Mouse (Mus musculus): ENCODE measurements around the gene Cxcr4. TPM values are rescaled to one million over a fixed set of nuclear protein-coding genes. Genes with fewer than 3 reads are reported as not detected.

The Cxcr4 gene
- total and polyA plus RNA-seq, 2 experiments, result 0.74 to 1.8 TPM

DNA sequence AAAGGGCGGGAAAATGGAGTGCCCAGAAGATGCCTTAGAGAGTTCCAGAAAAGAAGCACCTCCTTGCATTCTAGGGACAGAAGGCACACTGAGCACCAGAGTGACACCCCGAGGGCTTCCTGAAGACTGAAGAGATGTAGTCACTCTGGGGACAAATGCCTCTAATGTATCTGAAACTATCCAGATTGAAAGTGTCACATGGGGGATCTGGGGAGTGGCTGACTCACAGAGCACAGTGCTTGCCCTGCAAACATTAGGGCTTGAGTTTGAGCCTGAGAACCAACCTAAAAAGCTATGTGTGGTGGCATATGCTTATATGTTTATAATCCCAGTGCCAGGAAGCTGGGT lies 23.3 kb upstream of the Cxcr4 start:
- whole genome bisulfite sequencing, result 75% methylated on average over 2 of the region's 2 CpGs
- Histone ChIP-seq H3K4me1 (ENCODE audit: control insufficient read depth, insufficient read depth, low read length) (peaks cover 9% of the 10 kb centered on the region), H3K27ac (replicated peaks; ENCODE audit: insufficient read depth, low read depth, low read length) (no peak overlapping the region), H3K79me2 (ENCODE audit: control insufficient read depth, insufficient read depth, low read length) (no peaks in the 10 kb centered on the region), H3K36me3 (ENCODE audit: control insufficient read depth, insufficient read depth, low read length) (no peaks in the 10 kb centered on the region), H3K27me3 (ENCODE audit: control insufficient read depth, insufficient read depth, low read length) (no peaks in the 10 kb centered on the region), H3K9ac (ENCODE audit: low read depth, low read length) (no peak overlapping the region), H3K4me3 (ENCODE audit: insufficient read depth, low read depth, low read length) (no peak overlapping the region)
- TF ChIP-seq CTCF (IDR thresholded peaks at IDR 0.05; ENCODE audit: low read depth, low read length) (no peak), POLR2A (IDR thresholded peaks at IDR 0.05; ENCODE audit: extremely low read depth, insufficient read depth, low read length) (no peak)
- DNase-seq (ENCODE audit: extremely low read depth, low read depth, low spot score), result no peak

DNA sequence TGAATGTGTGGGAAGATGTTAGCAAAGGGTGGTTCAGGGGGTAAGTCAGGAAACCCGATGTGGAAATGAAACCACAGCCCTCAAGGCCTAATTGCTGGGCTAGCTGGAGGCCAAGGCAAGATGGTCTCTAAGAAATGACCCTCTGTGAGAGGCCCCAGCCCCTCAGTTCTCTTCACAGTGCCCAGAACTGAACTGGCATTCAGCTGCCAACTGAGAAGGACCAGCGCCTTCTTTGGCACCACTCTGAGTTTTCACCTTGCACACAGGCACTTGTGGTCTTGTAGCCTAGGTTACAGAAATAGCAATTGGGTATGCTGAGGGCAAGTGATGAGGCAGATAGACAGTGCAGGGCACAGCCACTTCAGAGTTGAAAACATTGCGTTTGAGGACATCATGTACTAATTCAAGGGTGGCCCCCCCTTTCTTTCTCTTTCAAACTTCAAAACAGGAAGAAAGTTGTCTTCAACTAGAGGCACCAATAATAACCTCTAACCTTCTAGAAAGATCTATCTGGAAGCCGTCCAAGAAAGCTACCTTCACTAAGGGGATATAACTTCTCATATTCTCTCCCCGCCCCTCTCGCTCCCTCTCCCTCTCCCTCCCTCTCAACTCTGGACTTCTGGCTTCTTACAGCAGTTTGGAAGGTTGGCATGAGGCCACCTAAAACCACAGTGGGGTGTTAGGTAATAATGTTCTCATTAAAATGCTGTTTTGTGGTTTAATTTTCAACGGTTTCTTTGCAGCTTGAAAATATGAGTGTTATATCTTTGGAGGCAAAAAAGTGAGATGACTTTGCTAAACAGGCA lies 22.8 kb upstream of the Cxcr4 start:
- no peaks in the 10 kb centered on the region for H3K79me2 ChIP-seq (ENCODE audit: control insufficient read depth, insufficient read depth, low read length)
- 42% methylated on average over 7 of the region's 7 CpGs for WGBS
- H3K27ac ChIP-seq (replicated peaks; ENCODE audit: insufficient read depth, low read depth, low read length), result no peak overlapping the region
- TF ChIP-seq CTCF (IDR thresholded peaks at IDR 0.05; ENCODE audit: low read depth, low read length), result no peak
- TF ChIP-seq POLR2A (IDR thresholded peaks at IDR 0.05; ENCODE audit: extremely low read depth, insufficient read depth, low read length), result no peak
- H3K4me3 ChIP-seq (ENCODE audit: insufficient read depth, low read depth, low read length), result no peak overlapping the region
- H3K36me3 ChIP-seq (ENCODE audit: control insufficient read depth, insufficient read depth, low read length), result no peaks in the 10 kb centered on the region
- peaks cover 9% of the 10 kb centered on the region for H3K4me1 ChIP-seq (ENCODE audit: control insufficient read depth, insufficient read depth, low read length)
- no peaks in the 10 kb centered on the region for H3K27me3 ChIP-seq (ENCODE audit: control insufficient read depth, insufficient read depth, low read length)
- no peak overlapping the region for H3K9ac ChIP-seq (ENCODE audit: low read depth, low read length)
- peak; percentile 68 for DNase-seq (ENCODE audit: extremely low read depth, low read depth, low spot score)

DNA sequence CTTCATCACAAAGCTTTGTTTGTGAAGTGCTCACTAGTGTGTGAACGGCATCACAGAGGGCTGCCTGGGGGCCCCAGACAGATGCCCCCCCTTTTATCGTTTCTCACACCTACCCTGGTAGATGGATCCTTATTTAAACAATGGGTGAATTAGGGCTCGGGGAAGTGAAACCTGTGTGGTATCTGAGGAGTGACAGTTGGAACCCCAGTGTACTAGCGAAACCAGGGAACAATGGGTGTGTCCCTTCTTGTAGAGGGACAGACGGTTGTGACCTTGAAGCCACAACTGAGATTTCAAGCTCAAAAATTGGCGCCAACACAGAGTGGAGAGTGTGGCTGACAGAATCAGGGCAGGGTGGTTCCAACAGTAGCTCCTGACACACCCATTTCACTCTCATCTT lies 16.0 kb upstream of the Cxcr4 start:
- 46% methylated on average over 6 of the region's 6 CpGs for WGBS
- H3K4me1 ChIP-seq (ENCODE audit: control insufficient read depth, insufficient read depth, low read length), result no peaks in the 10 kb centered on the region

DNA sequence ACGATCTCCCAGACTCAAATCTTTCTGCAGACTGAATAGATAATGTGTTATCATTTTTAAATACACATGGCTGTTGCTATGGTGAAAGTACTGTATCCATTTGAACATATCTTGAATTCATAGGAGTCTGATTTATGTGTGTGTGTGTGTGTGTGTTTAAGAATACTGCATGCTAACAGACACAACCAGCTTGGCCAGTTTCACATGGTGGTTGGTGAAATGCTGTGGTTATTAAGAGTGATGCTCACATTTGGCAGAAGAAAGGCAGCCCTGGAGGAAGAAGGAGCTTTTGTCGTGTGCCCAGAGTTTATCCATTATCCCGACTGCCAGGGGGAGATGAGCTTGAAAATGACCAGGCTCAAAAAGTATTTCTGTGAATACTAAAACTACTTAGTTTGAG lies 15.3 kb upstream of the Cxcr4 start:
- no peak overlapping the region for H3K9ac ChIP-seq (ENCODE audit: low read depth, low read length)
- no peaks in the 10 kb centered on the region for H3K27me3 ChIP-seq (ENCODE audit: control insufficient read depth, insufficient read depth, low read length)
- no peak overlapping the region for H3K4me3 ChIP-seq (ENCODE audit: insufficient read depth, low read depth, low read length)
- TF ChIP-seq CTCF (IDR thresholded peaks at IDR 0.05; ENCODE audit: low read depth, low read length) (no peak), POLR2A (IDR thresholded peaks at IDR 0.05; ENCODE audit: extremely low read depth, insufficient read depth, low read length) (no peak)
- WGBS, result 66% methylated on average over 3 of the region's 3 CpGs
- no peaks in the 10 kb centered on the region for H3K79me2 ChIP-seq (ENCODE audit: control insufficient read depth, insufficient read depth, low read length)
- no peaks in the 10 kb centered on the region for H3K36me3 ChIP-seq (ENCODE audit: control insufficient read depth, insufficient read depth, low read length)
- H3K27ac ChIP-seq (replicated peaks; ENCODE audit: insufficient read depth, low read depth, low read length), result no peak overlapping the region
- H3K4me1 ChIP-seq (ENCODE audit: control insufficient read depth, insufficient read depth, low read length), result no peaks in the 10 kb centered on the region
- DNase-seq (ENCODE audit: extremely low read depth, low read depth, low spot score), result no peak

More for the DNA sequence above, 16.0 kb upstream of the Cxcr4 start:
- no peak overlapping the region for H3K4me3 ChIP-seq (ENCODE audit: insufficient read depth, low read depth, low read length)
- no peaks in the 10 kb centered on the region for H3K79me2 ChIP-seq (ENCODE audit: control insufficient read depth, insufficient read depth, low read length)
- no peaks in the 10 kb centered on the region for H3K36me3 ChIP-seq (ENCODE audit: control insufficient read depth, insufficient read depth, low read length)
- H3K27ac ChIP-seq (replicated peaks; ENCODE audit: insufficient read depth, low read depth, low read length), result no peak overlapping the region
- H3K27me3 ChIP-seq (ENCODE audit: control insufficient read depth, insufficient read depth, low read length), result no peaks in the 10 kb centered on the region
- DNase-seq (ENCODE audit: extremely low read depth, low read depth, low spot score), result peak; percentile 13
- no peak overlapping the region for H3K9ac ChIP-seq (ENCODE audit: low read depth, low read length)
- no peak for TF ChIP-seq POLR2A (IDR thresholded peaks at IDR 0.05; ENCODE audit: extremely low read depth, insufficient read depth, low read length)
- no peak for TF ChIP-seq CTCF (IDR thresholded peaks at IDR 0.05; ENCODE audit: low read depth, low read length)

DNA sequence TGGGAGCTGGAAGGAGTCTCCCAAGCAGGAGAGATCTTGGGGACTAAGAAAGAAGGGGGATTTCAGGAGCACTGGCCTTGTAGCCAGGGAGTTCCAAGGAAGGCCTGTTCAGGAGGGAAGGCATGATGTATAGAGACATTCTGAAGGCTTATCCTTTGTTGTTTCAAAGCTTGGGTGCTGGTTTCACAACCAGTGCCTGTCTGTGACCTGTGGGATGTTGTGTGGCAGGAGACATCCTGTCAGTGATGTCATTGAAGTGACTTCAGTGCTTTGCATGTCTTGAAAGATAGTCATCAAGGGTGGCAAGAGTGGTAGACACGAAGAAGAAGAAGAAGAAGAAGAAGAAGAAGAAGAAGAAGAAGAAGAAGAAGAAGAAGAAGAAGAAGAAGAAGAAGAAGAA lies 13.7 kb upstream of the Cxcr4 start:
- no peaks in the 10 kb centered on the region for H3K79me2 ChIP-seq (ENCODE audit: control insufficient read depth, insufficient read depth, low read length)
- H3K4me1 ChIP-seq (ENCODE audit: control insufficient read depth, insufficient read depth, low read length), result no peaks in the 10 kb centered on the region
- H3K27ac ChIP-seq (replicated peaks; ENCODE audit: insufficient read depth, low read depth, low read length), result no peak overlapping the region
- WGBS, result 63% methylated on average over 1 of the region's 1 CpGs
- no peak overlapping the region for H3K4me3 ChIP-seq (ENCODE audit: insufficient read depth, low read depth, low read length)
- no peaks in the 10 kb centered on the region for H3K36me3 ChIP-seq (ENCODE audit: control insufficient read depth, insufficient read depth, low read length)
- TF ChIP-seq POLR2A (IDR thresholded peaks at IDR 0.05; ENCODE audit: extremely low read depth, insufficient read depth, low read length) (no peak), CTCF (IDR thresholded peaks at IDR 0.05; ENCODE audit: low read depth, low read length) (no peak)
- no peak overlapping the region for H3K9ac ChIP-seq (ENCODE audit: low read depth, low read length)
- no peaks in the 10 kb centered on the region for H3K27me3 ChIP-seq (ENCODE audit: control insufficient read depth, insufficient read depth, low read length)
- no peak for DNase-seq (ENCODE audit: extremely low read depth, low read depth, low spot score)

DNA sequence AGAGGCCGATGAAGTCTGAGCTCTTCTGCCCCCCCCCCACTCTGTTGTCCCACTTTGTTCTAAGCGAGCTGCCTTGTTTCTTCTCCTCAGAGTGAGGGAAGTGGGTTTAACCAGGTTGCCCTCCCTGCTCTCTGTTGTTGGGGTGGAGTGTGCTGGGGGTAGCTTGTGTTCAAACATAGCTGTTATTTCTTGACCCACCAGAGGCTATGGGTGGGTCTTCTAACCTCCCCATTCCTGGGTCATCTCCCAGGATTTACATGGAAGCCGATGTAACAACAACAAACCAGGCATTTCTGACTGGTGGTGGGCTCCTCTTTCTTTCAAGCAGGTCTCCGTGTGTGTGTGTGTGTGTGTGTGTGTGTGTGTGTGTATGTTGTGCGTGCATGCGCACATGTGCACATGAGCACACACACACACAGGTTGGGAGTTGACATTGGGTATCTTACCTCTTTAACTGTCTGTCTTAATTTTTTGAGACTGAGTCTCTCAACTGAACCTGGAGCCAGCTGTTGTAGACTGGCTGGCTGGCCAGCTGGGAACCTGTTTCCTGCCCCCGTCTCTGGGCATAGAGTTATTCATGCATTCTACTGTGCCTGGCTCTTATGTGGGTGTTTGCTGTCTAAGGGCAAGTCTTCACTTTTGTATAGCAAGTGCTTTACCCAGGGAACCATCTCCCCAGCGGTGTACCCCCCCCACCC lies 10.7 kb upstream of the Cxcr4 start:
- H3K9ac ChIP-seq (ENCODE audit: low read depth, low read length), result no peak overlapping the region
- no peak for DNase-seq (ENCODE audit: extremely low read depth, low read depth, low spot score)
- H3K27me3 ChIP-seq (ENCODE audit: control insufficient read depth, insufficient read depth, low read length), result no peaks in the 10 kb centered on the region
- H3K79me2 ChIP-seq (ENCODE audit: control insufficient read depth, insufficient read depth, low read length), result no peaks in the 10 kb centered on the region
- no peaks in the 10 kb centered on the region for H3K4me1 ChIP-seq (ENCODE audit: control insufficient read depth, insufficient read depth, low read length)
- H3K36me3 ChIP-seq (ENCODE audit: control insufficient read depth, insufficient read depth, low read length), result no peaks in the 10 kb centered on the region
- no peak overlapping the region for H3K27ac ChIP-seq (replicated peaks; ENCODE audit: insufficient read depth, low read depth, low read length)
- no peak overlapping the region for H3K4me3 ChIP-seq (ENCODE audit: insufficient read depth, low read depth, low read length)
- TF ChIP-seq POLR2A (IDR thresholded peaks at IDR 0.05; ENCODE audit: extremely low read depth, insufficient read depth, low read length), result no peak
- TF ChIP-seq CTCF (IDR thresholded peaks at IDR 0.05; ENCODE audit: low read depth, low read length), result no peak
- 79% methylated on average over 8 of the region's 8 CpGs for WGBS
